Comparison of ENCODE assay signal across 12 mouse cellular contexts in the genomic region with DNA sequence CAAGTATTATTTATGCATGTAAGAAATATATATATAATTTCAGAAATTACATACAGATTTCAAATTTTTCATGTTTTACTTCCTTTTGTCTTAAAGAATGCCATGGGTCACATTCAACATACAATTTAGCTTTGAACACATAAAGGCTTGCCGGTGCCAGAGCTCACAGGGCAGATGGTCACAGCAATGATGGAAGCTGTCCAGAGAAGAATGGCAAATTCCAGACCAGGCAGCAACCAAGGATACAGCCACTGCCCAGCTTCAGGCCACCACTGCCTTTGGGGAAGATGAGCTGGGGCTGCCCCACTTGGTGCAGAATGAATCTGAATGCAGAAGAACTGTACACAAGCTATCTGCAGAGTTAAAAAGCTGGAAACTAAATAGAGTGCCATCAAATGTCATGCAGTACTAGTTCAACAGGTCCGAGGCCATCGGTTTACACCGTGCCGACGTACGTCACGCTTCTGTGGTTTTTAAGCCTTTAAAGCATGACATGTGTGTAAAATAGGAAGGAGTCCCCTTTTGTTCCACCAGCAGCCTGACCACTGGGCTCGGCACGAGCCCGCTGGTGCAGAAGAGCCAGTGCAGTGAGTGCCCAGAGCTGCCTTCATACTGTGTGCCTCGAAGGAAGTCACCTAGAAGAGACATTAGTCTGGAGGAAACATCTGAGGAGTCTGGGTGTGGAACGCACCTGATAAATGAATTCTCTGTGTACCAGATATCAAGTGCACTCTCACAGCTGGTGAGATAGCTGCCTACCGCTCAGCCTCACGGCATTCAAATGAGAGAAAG.
DNase-seq lines count a peak whose midpoint lies in the region; ATAC-seq lines count a peak whose summit lies in the region.
"Had no signal": no experiment of that assay in that cellular context is flagged by ENCODE, and none has a peak within 500 bp of the region (broad histone marks: within the 10 kb centered on the region; RNA-seq: fewer than 3 reads in every experiment).

No protein-coding gene starts in this region.

- H3K36me3 ChIP-seq in hindbrain, embryonic 14.5 days (replicated peaks; ENCODE audit: control insufficient read depth, insufficient read depth), result no peaks in the 10 kb centered on the region
- H3K36me3 ChIP-seq: embryonic facial prominence, embryonic 10.5 days; forebrain, embryonic 12.5 days had no signal

- 31% methylated on average over 15 of the region's 15 CpGs for WGBS in hindbrain, embryonic 14.5 days

- peak; percentile 31; the same call in 1 of the 2 replicates for ATAC-seq in hindbrain, embryonic 14.5 days (ENCODE audit: low FRiP score)
- ATAC-seq in megakaryocyte-erythroid progenitor cell, adult 5-6 weeks (replicated peaks; ENCODE audit: low FRiP score, low TSS enrichment, poor library complexity, severe bottlenecking), result peak; percentile 88

- H3K27me3 ChIP-seq in hindbrain, embryonic 14.5 days (ENCODE audit: control insufficient read depth, insufficient read depth, low read length), result no peaks in the 10 kb centered on the region
- H3K27me3 ChIP-seq: forebrain, embryonic 12.5 days; megakaryocyte, embryonic 14.5 days had no signal

- no peak overlapping the region for H3K27ac ChIP-seq in hindbrain, embryonic 14.5 days
- H3K27ac ChIP-seq: embryonic facial prominence, embryonic 10.5 days; forebrain, embryonic 12.5 days had no signal

- no peak overlapping the region for H3K9ac ChIP-seq in hindbrain, embryonic 14.5 days
- H3K9ac ChIP-seq: forebrain, embryonic 12.5 days had no signal

- H3K9me3 ChIP-seq in hindbrain, embryonic 14.5 days (ENCODE audit: control insufficient read depth, low read length), result no peaks in the 10 kb centered on the region
- H3K9me3 ChIP-seq: embryonic facial prominence, embryonic 10.5 days; forebrain, embryonic 12.5 days had no signal

- no peak overlapping the region for H3K4me3 ChIP-seq in hindbrain, embryonic 14.5 days (replicated peaks; ENCODE audit: low read length)
- H3K4me3 ChIP-seq: embryonic facial prominence, embryonic 10.5 days; forebrain, embryonic 12.5 days; megakaryocyte, embryonic 14.5 days had no signal

- no peak overlapping the region for H3K4me2 ChIP-seq in hindbrain, embryonic 14.5 days (replicated peaks)
- H3K4me2 ChIP-seq: forebrain, embryonic 12.5 days had no signal

- no peaks in the 10 kb centered on the region for H3K4me1 ChIP-seq in hindbrain, embryonic 14.5 days (replicated peaks; ENCODE audit: control insufficient read depth, insufficient read depth, low read length)
- H3K4me1 ChIP-seq: megakaryocyte, embryonic 14.5 days had no signal

- DNase-seq in spleen, postnatal 36 days (ENCODE audit: low spot score in 2 of 2), result peak; percentile 47 to 54
- DNase-seq in spleen, postnatal 4 days (ENCODE audit: low spot score in 2 of 2), result no peak
- DNase-seq in hindbrain, embryonic 14.5 days (ENCODE audit: low spot score), result no peak
- no peak for DNase-seq in yolk sac, embryonic 10.5 days (ENCODE audit: low spot score)
- no peak for DNase-seq in cerebellum, adult 8-10 months
- DNase-seq in urinary bladder, adult 18-20 months (ENCODE audit: low spot score in 2 of 2), result no peak
- DNase-seq: heart, postnatal 10 days; kidney, postnatal 4 days had no signal

Comparison
In these comparisons a context has a peak if more than half of its experiments do, and no peak if none do; other contexts are left out.
1. DNase-seq: peak in spleen, postnatal 36 days (2 of 2); none in spleen, postnatal 4 days (0 of 2), hindbrain, embryonic 14.5 days (single experiment), yolk sac, embryonic 10.5 days (single experiment), cerebellum, adult 8-10 months (single experiment) and urinary bladder, adult 18-20 months (0 of 2).